Comparison of ENCODE assay signal across 8 mouse cellular contexts in genomic region chr5:138085421-138085911, GRCm38 (mm10). TPM values are rescaled to one million over a fixed set of nuclear protein-coding genes. Genes with fewer than 3 reads are reported as not detected.
DNase-seq lines count a peak whose midpoint lies in the region; ATAC-seq and TF ChIP-seq lines count a peak whose summit lies in the region.

No protein-coding gene starts in this region.

- peaks cover 1% of the 10 kb centered on the region; the same call in 1 of the 2 replicates for H3K4me1 ChIP-seq in cortical plate, adult 2 months (ENCODE audit: control insufficient read depth, insufficient read depth, low read length)
- H3K4me1 ChIP-seq in hindbrain, embryonic 12.5 days, result peaks cover 13% of the 10 kb centered on the region
- no peaks in the 10 kb centered on the region; the same call in none of the 2 replicates for H3K4me1 ChIP-seq in limb, embryonic 14.5 days (ENCODE audit: control insufficient read depth, insufficient read depth, low read length)
- H3K4me1 ChIP-seq in midbrain, embryonic 16.5 days (ENCODE audit: control insufficient read depth, insufficient read depth, low read length), result peaks cover 29% of the 10 kb centered on the region

- H3K36me3 ChIP-seq in hindbrain, embryonic 12.5 days, result peaks cover 4% of the 10 kb centered on the region; the same call in 1 of the 2 replicates
- peaks cover 19% of the 10 kb centered on the region for H3K36me3 ChIP-seq in limb, embryonic 14.5 days (ENCODE audit: control insufficient read depth, insufficient read depth, low read length)
- H3K36me3 ChIP-seq in midbrain, embryonic 16.5 days (ENCODE audit: control insufficient read depth, insufficient read depth, low read length), result no peaks in the 10 kb centered on the region; the same call in 1 of the 2 replicates

- DNase-seq in gastrocnemius, adult 2 months, result no peak
- DNase-seq in gastrocnemius, adult 18-20 months (ENCODE audit: low spot score), result no peak
- peak; percentile 39 to 47 for DNase-seq in CD8-positive naive resting alpha-beta T cell, adult 2 months (ENCODE audit: low read depth in 2 of 2, low spot score in 2 of 2)
- peak; percentile 24 for DNase-seq in limb, embryonic 14.5 days (ENCODE audit: low spot score)
- DNase-seq in gastrocnemius, adult 8-10 months (ENCODE audit: low spot score in 2 of 2), result no peak

- ATAC-seq in hindbrain, embryonic 12.5 days (ENCODE audit: low FRiP score), result no peak
- ATAC-seq in limb, embryonic 14.5 days (ENCODE audit: low FRiP score, low read depth), result no peak
- ATAC-seq in midbrain, embryonic 16.5 days, result 0 out of 2 replicates have a peak, but pooled peaks have one; percentile 22

- H3K9me3 ChIP-seq in hindbrain, embryonic 12.5 days (replicated peaks), result no peaks in the 10 kb centered on the region
- H3K9me3 ChIP-seq in limb, embryonic 14.5 days (ENCODE audit: control insufficient read depth, low read length), result no peaks in the 10 kb centered on the region
- no peaks in the 10 kb centered on the region for H3K9me3 ChIP-seq in midbrain, embryonic 16.5 days (replicated peaks; ENCODE audit: control insufficient read depth, low read length, poor library complexity, severe bottlenecking)

- under 1% methylated on average over 18 of the region's 18 CpGs for WGBS in hindbrain, embryonic 12.5 days
- under 1% methylated on average over 18 of the region's 18 CpGs for WGBS in limb, embryonic 14.5 days
- 0% methylated on average over 18 of the region's 18 CpGs for WGBS in midbrain, embryonic 16.5 days

- H3K27me3 ChIP-seq in hindbrain, embryonic 12.5 days, result 0 out of 2 replicates have a peak, but pooled peaks cover 3% of the 10 kb centered on the region
- no peaks in the 10 kb centered on the region for H3K27me3 ChIP-seq in limb, embryonic 14.5 days (ENCODE audit: control insufficient read depth, insufficient read depth, low read length)
- no peaks in the 10 kb centered on the region for H3K27me3 ChIP-seq in midbrain, embryonic 16.5 days (ENCODE audit: control insufficient read depth, insufficient read depth, low read depth, low read length)

- peak overlapping the region; percentile 98 for H3K27ac ChIP-seq in gastrocnemius, adult 2 months
- peak overlapping the region; percentile 64 for H3K27ac ChIP-seq in cortical plate, adult 2 months (ENCODE audit: insufficient read depth, low read length)
- peak overlapping the region; percentile 79 for H3K27ac ChIP-seq in hindbrain, embryonic 12.5 days
- peak overlapping the region; percentile 82 for H3K27ac ChIP-seq in limb, embryonic 14.5 days (replicated peaks; ENCODE audit: low read depth, low read length)
- H3K27ac ChIP-seq in midbrain, embryonic 16.5 days (ENCODE audit: low read length), result peak overlapping the region; percentile 83

- TF ChIP-seq CTCF in gastrocnemius, adult 2 months (IDR thresholded peaks at IDR 0.05), result no peak
- no peak for TF ChIP-seq CTCF in cortical plate, adult 2 months (IDR thresholded peaks at IDR 0.05; ENCODE audit: extremely low read depth, insufficient read depth, low read length)

- H3K4me3 ChIP-seq in gastrocnemius, adult 2 months, result peak overlapping the region; percentile 100
- H3K4me3 ChIP-seq in cortical plate, adult 2 months (ENCODE audit: insufficient read depth, low read length), result peak overlapping the region; percentile 87
- peak overlapping the region; percentile 63 for H3K4me3 ChIP-seq in hindbrain, embryonic 12.5 days
- H3K4me3 ChIP-seq in limb, embryonic 14.5 days (replicated peaks; ENCODE audit: low read length), result peak overlapping the region; percentile 95
- peak overlapping the region; percentile 79 for H3K4me3 ChIP-seq in midbrain, embryonic 16.5 days (ENCODE audit: low read depth, low read length)

- TF ChIP-seq POLR2A in cortical plate, adult 2 months (IDR thresholded peaks at IDR 0.05; ENCODE audit: extremely low read depth, insufficient read depth, low read length), result no peak
- no peak for TF ChIP-seq POLR2A in limb, embryonic 14.5 days (IDR thresholded peaks at IDR 0.05; ENCODE audit: borderline replicate concordance, extremely low read depth, insufficient read depth, insufficient read length)

- peak overlapping the region; percentile 93 for H3K9ac ChIP-seq in hindbrain, embryonic 12.5 days
- peak overlapping the region; percentile 98 for H3K9ac ChIP-seq in limb, embryonic 14.5 days (ENCODE audit: low read depth, low read length, severe bottlenecking)
- peak overlapping the region; percentile 95 for H3K9ac ChIP-seq in midbrain, embryonic 16.5 days (ENCODE audit: low read depth, low read length)

- peak overlapping the region; percentile 78 for H3K4me2 ChIP-seq in hindbrain, embryonic 12.5 days (replicated peaks)
- H3K4me2 ChIP-seq in limb, embryonic 14.5 days (replicated peaks; ENCODE audit: low read depth, low read length, severe bottlenecking), result peak overlapping the region; percentile 71
- H3K4me2 ChIP-seq in midbrain, embryonic 16.5 days (ENCODE audit: low read length), result peak overlapping the region; percentile 89

- intact Hi-C loops in gastrocnemius, adult 2 months (cut with DNase I), result loop anchor here (2.0 to 5.0 kb wide), 2 partner anchors 31 to 72 kb away; partner anchors contain the start of genes Zfp113 and Zscan21

RNA-seq across cellular contexts. Expression of gene Zkscan1, which starts 0.6 kb away (rescaled TPM):
- total RNA-seq in gastrocnemius, adult 2 months (2021), result 10 to 100 TPM; 10.7 to 10.8 TPM
- 10 to 100 TPM; 11.2 to 11.8 TPM for total RNA-seq in gastrocnemius, adult 18-20 months (2021)
- 14.3 and 14.9 TPM in 2 replicates for polyA plus RNA-seq in cortical plate, adult 2 months (2012; rRNA removed)
- polyA plus RNA-seq in hindbrain, embryonic 12.5 days (2016; fragmentation: Nextera tagmentation; extraction: Ambion mirVana), result 37.3 and 41.7 TPM in 2 replicates
- 8.5 and 9.8 TPM in 2 replicates for polyA plus RNA-seq in limb, embryonic 14.5 days (2012; rRNA removed)
- polyA plus RNA-seq in limb, embryonic 14.5 days (2014; fragmentation: Nextera tagmentation; extraction: Ambion mirVana), result 25.3 and 25.4 TPM in 2 replicates
- polyA plus RNA-seq in midbrain, embryonic 16.5 days (2015; fragmentation: Nextera tagmentation; extraction: Ambion mirVana), result 22.7 and 25.4 TPM in 2 replicates
- total RNA-seq in gastrocnemius, adult 8-10 months (2022), result 10 to 100 TPM in 3 of 4 experiments, 1 to 10 TPM in 1; 9.6 to 11.6 (median 10.6) TPM

RNA-seq across cellular contexts. Expression of gene Zscan21, which starts 31.2 kb away (rescaled TPM):
- total RNA-seq in gastrocnemius, adult 2 months (2021), result 10 to 100 TPM; 12.7 to 17.0 TPM
- 10 to 100 TPM; 15.0 to 15.4 TPM for total RNA-seq in gastrocnemius, adult 18-20 months (2021)
- 16.5 and 18.2 TPM in 2 replicates for polyA plus RNA-seq in cortical plate, adult 2 months (2012; rRNA removed)
- polyA plus RNA-seq in hindbrain, embryonic 12.5 days (2016; fragmentation: Nextera tagmentation; extraction: Ambion mirVana), result 93.8 and 95.8 TPM in 2 replicates
- polyA plus RNA-seq in limb, embryonic 14.5 days (2012; rRNA removed), result 31.5 and 38.3 TPM in 2 replicates
- polyA plus RNA-seq in limb, embryonic 14.5 days (2014; fragmentation: Nextera tagmentation; extraction: Ambion mirVana), result 59.8 and 70.0 TPM in 2 replicates
- polyA plus RNA-seq in midbrain, embryonic 16.5 days (2015; fragmentation: Nextera tagmentation; extraction: Ambion mirVana), result 85.4 and 96.0 TPM in 2 replicates
- 10 to 100 TPM; 14.3 to 17.0 (median 15.2) TPM for total RNA-seq in gastrocnemius, adult 8-10 months (2022)

RNA-seq across cellular contexts. Expression of gene Smok3c, which starts 32.5 kb away (rescaled TPM):
- total RNA-seq in gastrocnemius, adult 2 months (2021), result not detected
- total RNA-seq in gastrocnemius, adult 18-20 months (2021), result not detected
- polyA plus RNA-seq in cortical plate, adult 2 months (2012; rRNA removed), result not detected in 2 replicates
- polyA plus RNA-seq in hindbrain, embryonic 12.5 days (2016; fragmentation: Nextera tagmentation; extraction: Ambion mirVana), result not detected in 2 replicates
- polyA plus RNA-seq in limb, embryonic 14.5 days (2012; rRNA removed), result not detected in 2 replicates
- not detected in 2 replicates for polyA plus RNA-seq in limb, embryonic 14.5 days (2014; fragmentation: Nextera tagmentation; extraction: Ambion mirVana)
- polyA plus RNA-seq in midbrain, embryonic 16.5 days (2015; fragmentation: Nextera tagmentation; extraction: Ambion mirVana), result not detected in 2 replicates
- not detected for total RNA-seq in gastrocnemius, adult 8-10 months (2022)

Comparison
In these comparisons a context has a peak if more than half of its experiments do, and no peak if none do; other contexts are left out.
1. DNase-seq: peak in CD8-positive naive resting alpha-beta T cell, adult 2 months (2 of 2) and limb, embryonic 14.5 days (single experiment); none in gastrocnemius, adult 2 months (single experiment), gastrocnemius, adult 18-20 months (single experiment) and gastrocnemius, adult 8-10 months (0 of 2).
2. Peak in every context shown above with its lines, with median percentiles within 50 percentile points of each other: H3K27ac ChIP-seq, H3K4me3 ChIP-seq, H3K4me2 ChIP-seq and H3K9ac ChIP-seq.